Mouse (Mus musculus) C3H10T1/2 (cell line): ENCODE measurements around the gene H6pd. TPM values are rescaled to one million over a fixed set of nuclear protein-coding genes. Genes with fewer than 3 reads are reported as not detected.

Experiments used
- polyA plus RNA-seq, 2 experiments: library from polyadenylated mRNA; unstranded; fragments of >200 nt; fragmentation: generic; extraction: Trizol; gene quantifications; one replicate each; pipeline ENCODE4 v1.2.1; 2012; ENCODE audit warnings: missing spikeins in 2 of 2

H6pd gene
- polyA plus RNA-seq = 10 to 100 TPM in 1 of 2 experiments, 1 to 10 TPM in 1; 6.4 to 24.2 TPM

DNA sequence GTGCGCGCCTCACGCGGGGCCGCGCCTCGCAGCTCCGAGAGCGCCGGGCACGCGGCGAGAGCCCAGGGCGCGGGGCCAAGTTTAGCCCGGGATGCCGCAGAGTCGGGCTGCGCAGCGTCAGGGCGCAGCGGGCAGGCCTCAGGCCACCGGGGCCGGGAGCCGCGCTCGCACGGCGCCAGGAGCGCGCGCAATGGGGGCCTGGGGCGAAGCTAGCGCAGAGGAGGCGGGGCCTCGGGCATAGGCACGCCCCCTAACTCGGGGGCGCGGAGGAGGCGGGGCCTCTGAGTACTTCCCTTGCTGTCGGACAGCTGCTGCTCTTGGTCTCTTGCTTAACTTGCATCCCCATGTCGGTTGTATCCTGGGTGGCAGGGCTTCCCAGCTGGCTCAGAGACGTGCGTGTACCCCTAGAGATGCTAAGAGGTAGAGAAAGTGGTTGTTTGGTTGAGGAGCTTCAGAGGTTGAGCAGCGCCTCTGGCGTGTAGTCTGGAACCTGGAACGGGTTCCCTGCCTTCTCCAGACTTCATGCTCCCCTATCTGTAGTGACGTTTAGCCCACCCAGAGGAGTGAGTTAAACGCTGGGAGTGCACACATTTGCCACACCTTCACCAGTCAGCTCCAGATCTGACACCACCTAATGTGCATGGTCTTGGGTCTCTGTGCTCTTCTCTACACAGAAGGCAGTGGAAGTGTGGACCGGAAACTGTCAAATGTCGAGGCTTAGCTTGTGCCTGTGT is at the start of gene H6pd:
Gene H6pd, minus strand, starts transcription at position 171 of the 734 bp plus-strand sequence.

DNA sequence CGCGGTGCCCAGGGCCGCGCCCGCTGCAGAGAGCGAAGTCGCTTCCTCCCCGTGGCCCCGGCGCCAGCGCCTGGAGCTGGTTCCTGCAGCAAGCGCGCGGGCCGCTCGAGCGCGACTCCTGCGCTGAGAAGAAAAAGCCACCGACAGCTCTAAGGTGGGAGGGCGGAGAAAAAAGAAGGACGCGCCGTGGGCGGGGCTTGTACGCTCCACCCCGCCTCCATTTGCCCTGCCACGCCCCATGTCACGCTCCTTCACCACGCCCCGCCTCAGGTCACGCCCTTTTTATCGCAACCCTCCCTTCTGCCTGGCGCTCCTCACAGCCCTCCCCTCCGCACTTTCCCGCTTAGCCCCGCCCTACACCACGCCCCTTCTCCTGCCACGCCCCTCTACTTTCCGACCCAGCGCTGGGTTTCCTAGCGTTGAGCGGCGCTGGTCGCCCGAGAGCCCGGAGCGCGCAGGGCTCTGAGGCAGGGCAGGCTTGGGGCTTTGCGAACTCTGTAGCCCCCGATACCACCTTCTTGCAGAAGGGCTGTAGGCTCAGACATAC is 53.9 kb downstream of the H6pd start, which contains the start of gene Spsb1:
Gene Spsb1, minus strand, starts transcription at position 151 of the 547 bp plus-strand sequence.

Other genes starting within 250 kb of the H6pd start
- gene Slc25a33, start 234.7 kb downstream of the H6pd start, polyA plus RNA-seq = 1 to 10 TPM; 3.6 to 8.7 TPM
- 10 to 100 TPM in 1 of 2 experiments, 1 to 10 TPM in 1; 2.7 to 13.6 TPM for gene Spsb1, start 54.0 kb downstream of the H6pd start, polyA plus RNA-seq
- gene Gpr157, start 78.3 kb upstream of the H6pd start, polyA plus RNA-seq = under 1 TPM; 0.15 to 0.71 TPM
- under 1 TPM; 0.01 to 0.05 TPM for gene Slc2a5, start 110.3 kb upstream of the H6pd start, polyA plus RNA-seq
- gene Slc2a7, start 139.9 kb upstream of the H6pd start, polyA plus RNA-seq = under 1 TPM in 1 of 2 experiments, not detected in 1; 0.05 TPM
- under 1 TPM; 0.01 to 0.05 TPM for gene Car6, start 192.3 kb upstream of the H6pd start, polyA plus RNA-seq
- gene Eno1, start 227.7 kb upstream of the H6pd start, polyA plus RNA-seq = 1,000 to 10,000 TPM in 1 of 2 experiments, 100 to 1,000 TPM in 1; 443 to 2,128 TPM